ENCODE assay signal across 10 mouse cellular contexts in the genomic region with DNA sequence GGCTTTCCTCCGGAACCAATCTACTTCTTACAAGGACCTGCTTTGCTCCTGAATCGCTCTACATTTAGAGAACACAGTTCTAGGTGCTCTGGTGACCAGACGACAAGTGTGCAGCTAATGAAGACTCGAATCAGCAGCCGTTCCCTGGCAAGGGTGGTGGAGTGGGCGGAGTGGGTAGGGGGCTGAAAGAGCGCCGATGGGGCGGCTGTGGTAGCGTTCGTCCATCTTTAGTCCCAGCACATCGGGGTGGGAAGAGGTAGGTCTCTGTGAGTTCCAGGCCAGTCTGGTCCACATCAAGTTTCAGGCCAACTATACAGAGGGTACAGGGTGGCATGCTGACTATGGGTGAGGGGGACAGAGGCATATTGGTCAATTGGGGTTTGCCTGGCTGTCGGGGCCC. TPM values are rescaled to one million over a fixed set of nuclear protein-coding genes. Genes with fewer than 3 reads are reported as not detected.
DNase-seq lines count a peak whose midpoint lies in the region; ATAC-seq and TF ChIP-seq lines count a peak whose summit lies in the region.
"Had no signal": no experiment of that assay in that cellular context is flagged by ENCODE, and none has a peak within 500 bp of the region (broad histone marks: within the 10 kb centered on the region; RNA-seq: fewer than 3 reads in every experiment).

No protein-coding gene starts in this region.

- peak overlapping the region; percentile 83 for H3K27ac ChIP-seq in layer of hippocampus, adult 2 months
- H3K27ac ChIP-seq in forebrain, embryonic 12.5 days = peak overlapping the region; percentile 90
- peak overlapping the region; percentile 95 for H3K27ac ChIP-seq in hindbrain, postnatal 0 days
- H3K27ac ChIP-seq: liver, embryonic 15.5 days had no signal

- H3K27me3 ChIP-seq in forebrain, embryonic 12.5 days = peaks cover 6% of the 10 kb centered on the region; the same call in 1 of the 2 replicates
- H3K27me3 ChIP-seq in hindbrain, postnatal 0 days (ENCODE audit: insufficient read depth, low read length) = no peaks in the 10 kb centered on the region
- no peaks in the 10 kb centered on the region for H3K27me3 ChIP-seq in myocyte (ENCODE audit: control insufficient read depth, insufficient read depth, insufficient read length)

- no peak overlapping the region for H3ac ChIP-seq in myocyte (ENCODE audit: control insufficient read depth, insufficient read length)

- no peak for TF ChIP-seq POLR2A in myocyte (IDR thresholded peaks at IDR 0.05; ENCODE audit: insufficient read length, low read depth)

- 71% methylated on average over 13 of the region's 13 CpGs for WGBS in forebrain, embryonic 12.5 days
- WGBS in hindbrain, postnatal 0 days = 54% methylated on average over 13 of the region's 13 CpGs

- no peak for TF ChIP-seq CTCF in layer of hippocampus, adult 2 months (conservative IDR thresholded peaks at IDR 0.05)
- TF ChIP-seq CTCF in hindbrain, postnatal 0 days (IDR thresholded peaks at IDR 0.05; ENCODE audit: low read depth) = no peak

- no peaks in the 10 kb centered on the region for H3K9me3 ChIP-seq in forebrain, embryonic 12.5 days
- H3K9me3 ChIP-seq in hindbrain, postnatal 0 days (ENCODE audit: low read length) = no peaks in the 10 kb centered on the region
- H3K9me3 ChIP-seq: liver, embryonic 15.5 days had no signal

- no peak for ATAC-seq in forebrain, embryonic 12.5 days (ENCODE audit: low FRiP score)
- no peak for ATAC-seq in hindbrain, postnatal 0 days

- H3K36me3 ChIP-seq in forebrain, embryonic 12.5 days (replicated peaks) = no peaks in the 10 kb centered on the region
- no peaks in the 10 kb centered on the region for H3K36me3 ChIP-seq in hindbrain, postnatal 0 days (ENCODE audit: insufficient read depth, low read length)
- H3K36me3 ChIP-seq in myocyte (ENCODE audit: control insufficient read depth, insufficient read depth) = peaks cover 11% of the 10 kb centered on the region
- H3K36me3 ChIP-seq: liver, embryonic 15.5 days had no signal

- H3K79me2 ChIP-seq in myocyte (ENCODE audit: control insufficient read depth, insufficient read depth) = peaks cover 32% of the 10 kb centered on the region

- H3K9ac ChIP-seq in forebrain, embryonic 12.5 days = no peak overlapping the region
- peak overlapping the region; percentile 31; the same call in 1 of the 2 replicates for H3K9ac ChIP-seq in hindbrain, postnatal 0 days (replicated peaks; ENCODE audit: low read length)
- H3K9ac ChIP-seq: liver, embryonic 15.5 days had no signal

- intact Hi-C loops in gastrocnemius, postnatal 14 days (cut with DNase I; ENCODE audit: low total_unique reads) = no loop called here

- DNase-seq in layer of hippocampus, adult 2 months (ENCODE audit: low spot score in 2 of 2) = no peak
- no peak for DNase-seq in layer of hippocampus, adult 9-10 months (ENCODE audit: low spot score)
- no peak for DNase-seq in hindbrain, postnatal 0 days (ENCODE audit: low spot score)
- no peak for DNase-seq in gastrocnemius, postnatal 14 days
- DNase-seq in T-cell, adult 2 months (ENCODE audit: low spot score) = no peak
- DNase-seq: cerebellum, adult 2 months had no signal

- peaks cover 68% of the 10 kb centered on the region for H3K4me1 ChIP-seq in forebrain, embryonic 12.5 days
- H3K4me1 ChIP-seq in hindbrain, postnatal 0 days (ENCODE audit: insufficient read depth, low read length) = peaks cover 43% of the 10 kb centered on the region

- peak overlapping the region; percentile 30 for H3K4me2 ChIP-seq in forebrain, embryonic 12.5 days
- H3K4me2 ChIP-seq in hindbrain, postnatal 0 days (ENCODE audit: low read depth, low read length) = no peak overlapping the region
- peak overlapping the region; percentile 16 for H3K4me2 ChIP-seq in myocyte (ENCODE audit: low read depth)
- H3K4me2 ChIP-seq: liver, embryonic 15.5 days had no signal

- H3K4me3 ChIP-seq in layer of hippocampus, adult 2 months = no peak overlapping the region
- H3K4me3 ChIP-seq in forebrain, embryonic 12.5 days (replicated peaks) = no peak overlapping the region
- H3K4me3 ChIP-seq in hindbrain, postnatal 0 days (ENCODE audit: low read length) = no peak overlapping the region
- H3K4me3 ChIP-seq in myocyte = no peak overlapping the region
- H3K4me3 ChIP-seq: liver, embryonic 15.5 days had no signal

TF ChIP-seq in myocyte, 11 proteins besides CTCF, POLR2A, EP300 and RAD21:
- TF ChIP-seq SRF (IDR thresholded peaks at IDR 0.05; ENCODE audit: control insufficient read depth, insufficient read length, low read depth) = no peak
- TF ChIP-seq POLR2AphosphoS2 (IDR thresholded peaks at IDR 0.05; ENCODE audit: insufficient read length, low read depth) = no peak
- no peak for TF ChIP-seq TCF12 (IDR thresholded peaks at IDR 0.05; ENCODE audit: insufficient read depth, poor library complexity, severe bottlenecking)
- TF ChIP-seq MAX (IDR thresholded peaks at IDR 0.05; ENCODE audit: low read depth) = no peak
- no peak for TF ChIP-seq MYOG (IDR thresholded peaks at IDR 0.05; ENCODE audit: control insufficient read depth in 1 of 3, insufficient read depth in 1 of 3, insufficient read length in 2 of 3, low read depth in 2 of 3)
- no peak for TF ChIP-seq USF1 (IDR thresholded peaks at IDR 0.05; ENCODE audit: low read depth)
- TF ChIP-seq TCF3 (IDR thresholded peaks at IDR 0.05; ENCODE audit: insufficient read length, low read depth) = no peak
- no peak for TF ChIP-seq CEBPB (IDR thresholded peaks at IDR 0.05; ENCODE audit: insufficient read depth, poor library complexity, severe bottlenecking)
- TF ChIP-seq REST (IDR thresholded peaks at IDR 0.05; ENCODE audit: insufficient read depth, insufficient read length) = no peak
- no peak for TF ChIP-seq MYOD1 (IDR thresholded peaks at IDR 0.05; ENCODE audit: control insufficient read depth in 1 of 3, insufficient read length in 2 of 3, low read depth in 2 of 3)
- TF ChIP-seq E2F4 (IDR thresholded peaks at IDR 0.05; ENCODE audit: insufficient read depth) = no peak

RNA-seq across cellular contexts. Expression of a gene that starts 14.2 kb away (rescaled TPM):
- total RNA-seq in layer of hippocampus, adult 2 months (2021) = 10 to 100 TPM; 20.0 to 23.4 TPM
- polyA plus RNA-seq in forebrain, embryonic 12.5 days (2016; fragmentation: Nextera tagmentation; extraction: Ambion mirVana) = 22.5 and 25.9 TPM in 2 replicates
- total RNA-seq in hindbrain, postnatal 0 days (2014; rRNA removed) = 36.6 and 38.3 TPM in 2 replicates
- 41.9 and 50.2 TPM in 2 replicates for polyA plus RNA-seq in hindbrain, postnatal 0 days (2015; fragmentation: Nextera tagmentation; extraction: Ambion mirVana)
- 126 TPM for polyA plus RNA-seq in myocyte (2012; fragmentation: generic; extraction: Trizol)
- total RNA-seq in gastrocnemius, postnatal 14 days (2021) = 10 to 100 TPM; 23.1 to 29.6 TPM

RNA-seq across cellular contexts. Expression of a gene that starts 29.5 kb away (rescaled TPM):
- 10 to 100 TPM; 23.0 to 26.8 TPM for total RNA-seq in layer of hippocampus, adult 2 months (2021)
- polyA plus RNA-seq in forebrain, embryonic 12.5 days (2016; fragmentation: Nextera tagmentation; extraction: Ambion mirVana) = 65.5 and 65.8 TPM in 2 replicates
- total RNA-seq in hindbrain, postnatal 0 days (2014; rRNA removed) = 30.1 and 43.2 TPM in 2 replicates
- polyA plus RNA-seq in hindbrain, postnatal 0 days (2015; fragmentation: Nextera tagmentation; extraction: Ambion mirVana) = 50.8 and 54.4 TPM in 2 replicates
- polyA plus RNA-seq in myocyte (2012; fragmentation: generic; extraction: Trizol) = 34.0 TPM
- total RNA-seq in gastrocnemius, postnatal 14 days (2021) = 10 to 100 TPM; 24.1 to 24.7 TPM

RNA-seq across cellular contexts. Expression of a gene that starts 29.6 kb away (rescaled TPM):
- total RNA-seq in layer of hippocampus, adult 2 months (2021) = 10 to 100 TPM; 26.2 to 32.2 TPM
- 87.8 and 93.5 TPM in 2 replicates for polyA plus RNA-seq in forebrain, embryonic 12.5 days (2016; fragmentation: Nextera tagmentation; extraction: Ambion mirVana)
- total RNA-seq in hindbrain, postnatal 0 days (2014; rRNA removed) = 31.9 and 37.5 TPM in 2 replicates
- polyA plus RNA-seq in hindbrain, postnatal 0 days (2015; fragmentation: Nextera tagmentation; extraction: Ambion mirVana) = 48.1 and 48.6 TPM in 2 replicates
- 55.1 TPM for polyA plus RNA-seq in myocyte (2012; fragmentation: generic; extraction: Trizol)
- total RNA-seq in gastrocnemius, postnatal 14 days (2021) = 10 to 100 TPM; 19.5 to 21.4 TPM

RNA-seq across cellular contexts. Expression of a gene that starts 38.3 kb away (rescaled TPM):
- total RNA-seq in layer of hippocampus, adult 2 months (2021) = not detected
- not detected in 2 replicates for polyA plus RNA-seq in forebrain, embryonic 12.5 days (2016; fragmentation: Nextera tagmentation; extraction: Ambion mirVana)
- total RNA-seq in hindbrain, postnatal 0 days (2014; rRNA removed) = not detected in 2 replicates
- not detected in 2 replicates for polyA plus RNA-seq in hindbrain, postnatal 0 days (2015; fragmentation: Nextera tagmentation; extraction: Ambion mirVana)
- polyA plus RNA-seq in myocyte (2012; fragmentation: generic; extraction: Trizol) = not detected
- not detected for total RNA-seq in gastrocnemius, postnatal 14 days (2021)
- polyA plus RNA-seq: cerebellum, adult 2 months; gonadal fat pad, adult 2 months; liver, embryonic 15.5 days had no signal

RNA-seq across cellular contexts. Expression of a gene that starts 38.6 kb away (rescaled TPM):
- total RNA-seq in layer of hippocampus, adult 2 months (2021) = 10 to 100 TPM; 41.0 to 41.6 TPM
- polyA plus RNA-seq in forebrain, embryonic 12.5 days (2016; fragmentation: Nextera tagmentation; extraction: Ambion mirVana) = 33.7 and 40.2 TPM in 2 replicates
- 38.7 and 45.6 TPM in 2 replicates for total RNA-seq in hindbrain, postnatal 0 days (2014; rRNA removed)
- polyA plus RNA-seq in hindbrain, postnatal 0 days (2015; fragmentation: Nextera tagmentation; extraction: Ambion mirVana) = 56.8 and 62.8 TPM in 2 replicates
- 40.0 TPM for polyA plus RNA-seq in myocyte (2012; fragmentation: generic; extraction: Trizol)
- 10 to 100 TPM; 22.3 to 27.2 TPM for total RNA-seq in gastrocnemius, postnatal 14 days (2021)
